Mouse (Mus musculus) liver, embryonic 14.5 days (tissue): ENCODE results near the gene Rassf8. TPM values are rescaled to one million over a fixed set of nuclear protein-coding genes. Genes with fewer than 3 reads are reported as not detected.

ENCODE experiments used
- ATAC-seq: fragments of 200-750 bp; cut with Nextera tagmentation; 2 replicates; pipeline ENCODE4 v1.8.0; 2017; ENCODE audit warnings: moderate number of reproducible peaks, mild to moderate bottlenecking, moderate library complexity; ENCODE audit not compliant: insufficient read depth
- DNase-seq, 3 experiments: peaks; one replicate each; pipeline ENCODE4 v3.0.0-alpha.2; 2012 to 2013; ENCODE audit warnings: low read depth in 3 of 3, low spot score in 3 of 3
- H3K27ac ChIP-seq: fragments of 300-500 bp; sonication (generic); 2 replicates; pipeline ENCODE4 v1.5.1; 2014; ENCODE audit warnings: moderate library complexity, mild to moderate bottlenecking, control low read depth, inconsistent platforms
- H3K27me3 ChIP-seq: fragments of 300-500 bp; sonication (generic); 2 replicates; pipeline ENCODE4 v1.6.1; 2014; ENCODE audit warnings: mild to moderate bottlenecking, low read length, moderate library complexity; ENCODE audit not compliant: control insufficient read depth, insufficient read depth
- H3K36me3 ChIP-seq: fragments of 300-500 bp; sonication (generic); replicated peaks from 2 replicates; pipeline ENCODE4 v1.6.1; 2014; ENCODE audit warnings: low read depth; ENCODE audit not compliant: control insufficient read depth, insufficient read depth
- H3K4me1 ChIP-seq, 2 experiments: fragments of 200-500 bp in 1 of 2; fragments of 300-500 bp in 1 of 2; sonication (generic) in 1 of 2; replicated peaks; 2 replicates each; pipeline ENCODE4 v1.6.1; 2012 to 2014; ENCODE audit warnings: antibody characterized with exemption in 1 of 2, inconsistent platforms in 1 of 2, low read length in 1 of 2; ENCODE audit not compliant: control insufficient read depth in 2 of 2, insufficient read depth in 2 of 2
- H3K4me2 ChIP-seq: fragments of 300-500 bp; sonication (generic); 2 replicates; pipeline ENCODE4 v1.6.1; 2014; ENCODE audit warnings: low read depth, mild to moderate bottlenecking, control low read depth, moderate library complexity
- H3K4me3 ChIP-seq, 2 experiments: fragments of 200-500 bp in 1 of 2; fragments of 300-500 bp in 1 of 2; sonication (generic) in 1 of 2; 2 replicates each; pipeline ENCODE4 v1.5.1; 2012 to 2014; ENCODE audit warnings: low read depth in 2 of 2, low read length in 2 of 2, mild to moderate bottlenecking in 2 of 2, control low read depth in 1 of 2, inconsistent platforms in 1 of 2, moderate library complexity in 1 of 2; ENCODE audit not compliant: insufficient read depth in 1 of 2
- H3K9ac ChIP-seq: fragments of 300-500 bp; sonication (generic); replicated peaks from 2 replicates; pipeline ENCODE4 v1.6.1; 2014; ENCODE audit warnings: mild to moderate bottlenecking, control low read depth, moderate library complexity
- H3K9me3 ChIP-seq: fragments of 300-500 bp; sonication (generic); 2 replicates; pipeline ENCODE4 v1.6.1; 2016; ENCODE audit warnings: low read length, mixed read lengths; ENCODE audit not compliant: control insufficient read depth
- CTCF ChIP-seq: IDR thresholded peaks from 2 replicates; pipeline ENCODE4 v1.5.1; 2016; ENCODE audit warnings: antibody characterized with exemption, low read depth, control low read depth
- EP300 ChIP-seq: IDR thresholded peaks from 2 replicates; pipeline ENCODE4 v1.6.1; 2016; ENCODE audit warnings: antibody characterized with exemption, low read depth
- WGBS: fragments of 180-500 bp; shearing (Covaris S2); extraction: QIAGEN DNeasy Blood & Tissue Kit; methylation state at CpG from one replicate; pipeline ENCODE4 v1.1.7; 2014; ENCODE audit not compliant: insufficient replicate concordance; 5-methylcytosine and 5-hydroxymethylcytosine counted together
- polyA plus RNA-seq, 2 experiments: library from polyadenylated mRNA; depleted of rRNA in 1 of 2; stranded (reverse) in 1 of 2; unstranded in 1 of 2; fragments of >200 nt; fragmentation: Nextera tagmentation in 1 of 2; extraction: Ambion mirVana in 1 of 2; gene quantifications; 2 replicates each; pipeline versions ENCODE4 v1.2.1 to v1.2.3; 2012 to 2014

The Rassf8 gene
- polyA plus RNA-seq, 2 experiments, result 1.4 to 3.1 TPM

DNA sequence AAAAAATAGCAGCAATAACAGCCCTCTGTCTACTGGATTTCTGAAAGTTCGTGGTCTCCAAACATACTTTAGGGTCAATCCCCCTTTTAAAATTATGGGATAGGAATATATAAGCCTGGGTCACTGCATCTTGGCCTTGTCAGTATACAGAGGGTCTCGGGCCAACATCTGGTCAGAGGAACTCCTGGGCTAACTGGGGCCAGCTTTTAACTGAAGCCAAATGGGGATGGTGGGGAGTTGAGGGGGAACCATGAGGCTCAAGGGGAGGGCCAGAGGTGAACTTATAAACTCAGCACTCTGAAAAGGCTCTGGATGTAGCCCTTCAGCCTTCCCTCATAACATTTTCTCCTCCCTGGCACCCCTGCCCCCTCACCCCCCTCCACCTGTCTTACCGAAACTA lies 120.6 kb downstream of the Rassf8 start:
- Histone ChIP-seq H3K9me3 (no peaks in the 10 kb centered on the region), H3K4me2 (no peak overlapping the region), H3K4me3 (no peak overlapping the region), H3K27ac (no peak overlapping the region), H3K9ac (no peak overlapping the region), H3K4me1 (no peaks in the 10 kb centered on the region), H3K27me3 (peaks cover 54% of the 10 kb centered on the region), H3K36me3 (no peaks in the 10 kb centered on the region)
- DNase-seq (no peak), ATAC-seq (no peak)
- whole genome bisulfite sequencing, result 44% methylated on average over 3 of the region's 3 CpGs
- TF ChIP-seq EP300 (no peak), CTCF (no peak)

Other genes starting within 250 kb of the Rassf8 start
- gene Lmntd1, start 132.4 kb upstream of the Rassf8 start, polyA plus RNA-seq (2012; rRNA removed), result 0.02 TPM in 1 of 2 replicates, not detected in the other
- gene Lmntd1, start 132.4 kb upstream of the Rassf8 start, polyA plus RNA-seq (2014; fragmentation: Nextera tagmentation; extraction: Ambion mirVana), result 0.06 TPM in 1 of 2 replicates, not detected in the other
- gene Tuba3b, start 131.0 kb upstream of the Rassf8 start, polyA plus RNA-seq (2012; rRNA removed), result not detected in 2 replicates
- not detected in 2 replicates for gene Tuba3b, start 131.0 kb upstream of the Rassf8 start, polyA plus RNA-seq (2014; fragmentation: Nextera tagmentation; extraction: Ambion mirVana)
- gene Bhlhe41, start 118.8 kb downstream of the Rassf8 start, polyA plus RNA-seq (2012; rRNA removed), result 0.01 and 0.07 TPM in 2 replicates
- gene Bhlhe41, start 118.8 kb downstream of the Rassf8 start, polyA plus RNA-seq (2014; fragmentation: Nextera tagmentation; extraction: Ambion mirVana), result 0.13 and 0.18 TPM in 2 replicates
- 0.10 and 0.17 TPM in 2 replicates for gene Sspn, start 184.9 kb downstream of the Rassf8 start, polyA plus RNA-seq (2012; rRNA removed)
- gene Sspn, start 184.9 kb downstream of the Rassf8 start, polyA plus RNA-seq (2014; fragmentation: Nextera tagmentation; extraction: Ambion mirVana), result 0.27 and 0.32 TPM in 2 replicates